Mouse (Mus musculus) brain, embryonic 14.5 days (tissue): ENCODE data around the gene Hoxc13.

Experiments
- CTCF ChIP-seq: fragments of 200-500 bp; IDR thresholded peaks from 2 replicates; pipeline ENCODE4 v1.5.1; 2012; ENCODE audit warnings: inconsistent platforms, mild to moderate bottlenecking, moderate library complexity, borderline replicate concordance; ENCODE audit not compliant: insufficient read depth, insufficient read length; ENCODE audit errors: extremely low read depth
- POLR2A ChIP-seq: fragments of 200-500 bp; IDR thresholded peaks from 2 replicates; pipeline ENCODE4 v1.6.1; 2012; ENCODE audit warnings: mild to moderate bottlenecking, inconsistent platforms, borderline replicate concordance; ENCODE audit not compliant: poor library complexity, insufficient read depth, insufficient read length, severe bottlenecking; ENCODE audit errors: extremely low read depth

- TF ChIP-seq CTCF (no peak), POLR2A (no peak)
These were observed 54.1 kb downstream of the Hoxc13 start for GRCm38 (mm10) chr15:102975034-102975433.
